Mouse (Mus musculus) lung, postnatal 0 days (tissue): ENCODE data around the gene Spocd1. TPM values are rescaled to one million over a fixed set of nuclear protein-coding genes. Genes with fewer than 3 reads are reported as not detected.

ENCODE experiments used
- ATAC-seq: fragments of 200-750 bp; cut with Nextera tagmentation; 2 replicates; pipeline ENCODE4 v1.8.0; 2017; ENCODE audit warnings: moderate library complexity
- DNase-seq: peaks from one replicate; pipeline ENCODE4 v3.0.0-alpha.2; 2016; ENCODE audit warnings: low spot score
- H3K27ac ChIP-seq: fragments of 300-500 bp; sonication (generic); 2 replicates; pipeline ENCODE4 v1.5.1; 2014; ENCODE audit warnings: antibody characterized with exemption, mild to moderate bottlenecking, low read length, mixed read lengths
- H3K27me3 ChIP-seq: fragments of 300-500 bp; sonication (generic); replicated peaks from 2 replicates; pipeline ENCODE4 v1.6.1; 2014; ENCODE audit warnings: low read length, mixed read lengths; ENCODE audit not compliant: insufficient read depth
- H3K36me3 ChIP-seq: fragments of 300-500 bp; sonication (generic); 2 replicates; pipeline ENCODE4 v1.6.1; 2014; ENCODE audit warnings: low read length, mixed read lengths; ENCODE audit not compliant: insufficient read depth
- H3K4me1 ChIP-seq: fragments of 300-500 bp; sonication (generic); 2 replicates; pipeline ENCODE4 v1.6.1; 2014; ENCODE audit warnings: antibody characterized with exemption, low read depth, low read length, mixed read lengths; ENCODE audit not compliant: insufficient read depth
- H3K4me2 ChIP-seq: fragments of 300-500 bp; sonication (generic); replicated peaks from 2 replicates; pipeline ENCODE4 v1.6.1; 2014; ENCODE audit warnings: low read depth, mild to moderate bottlenecking, low read length, moderate library complexity, mixed read lengths
- H3K4me3 ChIP-seq: fragments of 300-500 bp; sonication (generic); 2 replicates; pipeline ENCODE4 v1.5.1; 2014; ENCODE audit warnings: low read depth, low read length
- H3K9ac ChIP-seq: fragments of 300-500 bp; sonication (generic); replicated peaks from 2 replicates; pipeline ENCODE4 v1.6.1; 2014; ENCODE audit warnings: low read depth, mild to moderate bottlenecking
- H3K9me3 ChIP-seq: fragments of 300-500 bp; sonication (generic); 2 replicates; pipeline ENCODE4 v1.6.1; 2016; ENCODE audit warnings: low read length, mixed read lengths
- CTCF ChIP-seq: IDR thresholded peaks from 2 replicates; pipeline ENCODE4 v1.5.1; 2016; ENCODE audit warnings: antibody characterized with exemption, mild to moderate bottlenecking
- EP300 ChIP-seq: IDR thresholded peaks from 2 replicates; pipeline ENCODE4 v1.6.1; 2016; ENCODE audit warnings: antibody characterized with exemption, mild to moderate bottlenecking, control low read depth
- WGBS: fragments of 180-500 bp; shearing (Covaris S2); extraction: QIAGEN DNeasy Blood & Tissue Kit; methylation state at CpG from one replicate; pipeline ENCODE4 v1.1.7; 2014; 5-methylcytosine and 5-hydroxymethylcytosine counted together
- polyA plus RNA-seq: library from polyadenylated mRNA; unstranded; fragments of >200 nt; fragmentation: Nextera tagmentation; extraction: Ambion mirVana; gene quantifications from 2 replicates; pipeline ENCODE4 v1.2.1, GENCODE M21; 2015

Spocd1 gene
- polyA plus RNA-seq, 1 experiment from 2014 or later, result not detected

DNA sequence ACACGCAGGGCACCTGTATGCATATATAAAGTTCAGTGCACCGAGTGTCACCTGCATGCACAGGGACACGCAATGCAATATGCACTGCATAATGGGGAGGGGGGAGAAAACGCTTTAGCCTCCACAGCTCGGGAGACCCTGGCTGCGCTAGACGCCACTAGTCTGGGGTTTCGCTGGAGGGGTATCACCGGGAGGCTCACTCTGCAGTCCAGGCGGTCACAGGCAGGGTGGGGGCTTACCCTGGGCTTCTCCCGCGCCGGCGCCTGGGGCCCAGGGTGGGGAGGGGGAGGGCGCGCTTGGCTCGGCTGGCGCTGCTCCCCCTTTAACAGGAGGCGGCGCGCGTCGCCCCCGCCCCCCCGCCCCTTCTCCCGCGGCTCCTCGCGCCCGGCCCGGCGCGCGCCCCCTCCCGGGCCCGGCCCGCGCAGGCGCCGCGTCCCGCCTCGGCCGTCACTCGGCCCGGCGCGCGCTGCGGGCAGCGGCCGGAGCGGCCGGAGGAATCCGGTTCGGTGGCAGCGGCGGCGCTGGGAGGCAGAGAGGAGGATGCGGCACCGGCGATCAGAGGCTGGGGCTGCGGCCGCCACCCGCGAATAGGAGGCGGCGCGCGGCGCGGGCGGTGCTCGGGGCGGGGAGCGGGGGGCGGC is 55.5 kb downstream of the Spocd1 start, which contains the start of gene Adgrb2:
TSS of gene Adgrb2 (plus strand) at position 450 of the 641 bp plus-strand sequence.
- H3K36me3 ChIP-seq, result no peaks in the 10 kb centered on the region
- no peak within 1 kb of the TSS for H3K9ac ChIP-seq
- peaks cover 16% of the 10 kb centered on the region; the same call in 1 of the 2 replicates for H3K4me1 ChIP-seq
- DNase-seq (peak; percentile 19), ATAC-seq (peak; percentile 37)
- peak within 1 kb of the TSS; percentile 98 for H3K4me2 ChIP-seq
- TF ChIP-seq CTCF (no peak), EP300 (no peak)
- H3K27ac ChIP-seq, result no peak within 1 kb of the TSS
- 10% methylated on average over 31 of the region's 77 CpGs for WGBS
- H3K4me3 ChIP-seq, result peak within 1 kb of the TSS; percentile 50
- no peaks in the 10 kb centered on the region for H3K9me3 ChIP-seq
- peaks cover 45% of the 10 kb centered on the region for H3K27me3 ChIP-seq

DNA sequence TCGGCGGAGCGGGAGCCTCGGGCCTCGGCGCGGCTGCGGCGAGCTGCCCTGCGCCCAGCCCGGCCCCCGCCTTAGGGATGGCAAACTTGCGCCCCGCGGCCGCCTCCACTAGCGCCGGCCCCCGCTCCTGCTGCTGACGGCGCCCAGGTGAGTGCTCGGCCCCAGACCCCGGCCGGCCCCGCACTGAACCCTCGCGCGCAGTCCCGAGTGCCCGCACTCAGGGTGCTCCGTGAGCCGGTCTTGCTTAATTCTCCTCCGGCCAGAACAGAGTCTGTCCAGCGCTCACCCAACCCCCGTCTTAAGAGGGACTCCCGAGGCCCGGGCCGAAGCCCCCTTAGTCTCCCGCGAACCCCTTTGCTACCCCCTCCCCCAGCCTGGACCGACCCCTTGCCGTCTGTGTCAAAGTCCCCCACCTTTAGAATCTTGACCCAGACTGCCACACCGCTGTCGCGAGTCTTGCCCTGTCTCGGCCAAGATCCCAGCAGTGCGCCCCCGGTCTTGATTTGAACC is 56.2 kb downstream of the Spocd1 start:
- peak overlapping the region; percentile 50 for H3K4me3 ChIP-seq
- peak; percentile 23 for DNase-seq
- peaks cover 45% of the 10 kb centered on the region for H3K27me3 ChIP-seq
- H3K4me2 ChIP-seq, result peak overlapping the region; percentile 98
- H3K36me3 ChIP-seq, result no peaks in the 10 kb centered on the region
- WGBS, result under 1% methylated on average over 29 of the region's 48 CpGs
- H3K9me3 ChIP-seq, result no peaks in the 10 kb centered on the region
- TF ChIP-seq EP300, result no peak
- TF ChIP-seq CTCF, result no peak
- no peak overlapping the region for H3K27ac ChIP-seq
- peaks cover 16% of the 10 kb centered on the region; the same call in 1 of the 2 replicates for H3K4me1 ChIP-seq
- peak; percentile 25 for ATAC-seq
- H3K9ac ChIP-seq, result no peak overlapping the region

DNA sequence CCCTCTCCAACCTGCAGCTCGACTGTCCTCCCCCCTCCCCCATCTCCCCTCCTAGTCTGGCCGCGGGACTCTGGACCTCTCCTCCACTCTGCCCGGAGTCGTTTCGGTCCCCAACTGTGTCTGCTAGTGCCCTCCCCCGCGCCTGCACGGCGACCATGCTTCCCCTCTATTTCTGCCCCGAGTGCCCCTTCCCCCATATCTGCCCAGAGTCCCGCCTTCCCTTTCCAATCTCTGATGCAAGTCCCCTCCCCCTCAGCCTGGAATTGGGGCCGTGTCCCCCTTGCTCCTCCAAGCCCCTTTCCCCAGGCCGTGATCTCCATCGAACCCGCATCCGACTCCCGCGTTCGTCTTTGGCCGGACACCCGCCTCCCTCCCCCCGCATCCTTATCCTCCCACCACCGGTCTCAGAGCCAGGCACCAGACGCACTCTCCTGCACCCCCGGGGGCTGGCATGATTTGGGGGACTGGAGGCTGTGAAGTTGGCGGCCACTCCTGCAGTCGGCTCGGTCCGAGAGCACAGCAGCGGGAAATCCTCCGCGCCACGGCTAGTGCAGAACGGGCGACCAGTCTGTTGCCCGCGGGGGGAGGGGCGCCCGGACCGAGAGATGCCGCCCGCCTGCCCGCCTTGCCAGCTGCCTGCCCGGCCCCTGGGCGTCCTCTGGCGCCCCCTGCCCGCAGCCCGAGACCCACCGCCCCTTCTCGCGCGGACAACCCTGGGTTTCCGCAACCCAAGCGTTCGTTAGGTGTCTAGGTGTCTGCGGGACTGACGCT is 56.8 kb downstream of the Spocd1 start:
- Histone ChIP-seq H3K36me3 (no peaks in the 10 kb centered on the region), H3K4me3 (peak overlapping the region; percentile 50), H3K4me1 (peaks cover 16% of the 10 kb centered on the region; the same call in 1 of the 2 replicates), H3K27me3 (peaks cover 45% of the 10 kb centered on the region), H3K9ac (no peak overlapping the region), H3K9me3 (no peaks in the 10 kb centered on the region), H3K27ac (no peak overlapping the region), H3K4me2 (peak overlapping the region; percentile 98)
- 2% methylated on average over 57 of the region's 58 CpGs for WGBS
- ATAC-seq (no peak), DNase-seq (peak; percentile 16)
- TF ChIP-seq EP300 (no peak), CTCF (peak; percentile 55)

DNA sequence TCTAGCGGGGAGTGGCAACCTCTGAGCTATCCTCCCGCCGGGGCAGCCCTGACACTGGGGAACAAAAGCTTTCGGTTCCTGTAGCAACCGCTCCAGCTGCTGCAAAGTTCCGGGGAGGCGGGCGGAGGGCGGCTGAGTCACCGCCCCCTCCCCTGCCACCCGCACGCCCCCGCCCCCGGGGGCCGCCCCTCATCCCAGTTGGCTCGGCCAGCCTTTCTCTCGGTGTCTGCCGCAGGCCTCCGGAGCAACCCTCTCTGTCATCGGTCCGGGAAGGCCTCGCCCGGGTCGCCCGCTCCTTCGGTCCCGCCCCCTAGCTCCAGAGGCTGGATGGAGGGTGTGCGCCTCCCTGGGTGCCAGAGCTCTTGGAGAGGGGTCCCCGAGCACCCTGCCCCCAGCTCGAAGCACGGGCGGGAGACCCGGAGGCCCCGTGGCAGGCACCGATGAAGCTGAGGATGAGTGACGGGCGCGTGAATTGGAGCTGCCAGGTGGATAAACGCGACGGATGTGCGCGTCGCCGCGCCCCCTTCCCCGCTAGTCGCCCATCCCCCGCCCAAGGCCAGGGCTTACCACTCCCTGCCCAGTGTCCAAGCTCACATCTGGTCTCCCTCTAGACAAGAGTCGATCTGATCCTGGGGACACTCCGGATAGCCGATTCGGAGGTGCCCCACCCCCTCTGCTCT is 58.9 kb downstream of the Spocd1 start:
- no peak overlapping the region for H3K9ac ChIP-seq
- H3K4me1 ChIP-seq, result peaks cover 16% of the 10 kb centered on the region; the same call in 1 of the 2 replicates
- TF ChIP-seq CTCF, result no peak
- no peak for TF ChIP-seq EP300
- H3K27me3 ChIP-seq, result peaks cover 34% of the 10 kb centered on the region
- no peak overlapping the region for H3K27ac ChIP-seq
- H3K4me3 ChIP-seq, result peak overlapping the region; percentile 48
- ATAC-seq (peak; percentile 47), DNase-seq (peak; percentile 62)
- 1% methylated on average over 42 of the region's 53 CpGs for WGBS
- no peaks in the 10 kb centered on the region for H3K9me3 ChIP-seq
- H3K4me2 ChIP-seq, result peak overlapping the region; percentile 80
- no peaks in the 10 kb centered on the region for H3K36me3 ChIP-seq

DNA sequence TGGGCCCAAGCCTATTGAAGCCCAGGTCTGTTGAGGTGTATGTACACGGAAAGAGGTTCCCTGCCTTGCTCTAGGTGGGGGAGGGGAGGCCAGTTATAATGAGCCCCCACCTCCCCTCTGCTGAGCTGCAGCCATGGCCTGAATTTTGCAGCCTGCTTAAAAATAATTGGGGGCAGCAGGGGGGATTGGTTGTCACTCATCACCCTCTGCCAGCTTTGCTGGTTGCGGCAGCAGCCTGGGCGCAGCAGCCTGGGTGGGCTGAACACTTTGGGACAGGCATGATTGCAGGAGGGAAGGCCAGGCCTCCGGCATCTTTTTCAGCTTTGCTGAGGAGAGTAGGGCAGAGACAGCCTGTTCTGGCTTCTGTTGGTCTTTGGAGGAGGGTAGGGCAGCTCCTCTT is 60.9 kb downstream of the Spocd1 start:
- H3K27me3 ChIP-seq, result peaks cover 26% of the 10 kb centered on the region; the same call in 1 of the 2 replicates
- 73% methylated on average over 4 of the region's 4 CpGs for WGBS
- no peak for TF ChIP-seq CTCF
- TF ChIP-seq EP300, result no peak
- H3K9ac ChIP-seq, result no peak overlapping the region
- no peak overlapping the region for H3K27ac ChIP-seq
- H3K9me3 ChIP-seq, result no peaks in the 10 kb centered on the region
- no peak for ATAC-seq
- no peak overlapping the region for H3K4me2 ChIP-seq
- H3K4me1 ChIP-seq, result peaks cover 13% of the 10 kb centered on the region; the same call in 1 of the 2 replicates
- no peak for DNase-seq
- H3K4me3 ChIP-seq, result no peak overlapping the region
- no peaks in the 10 kb centered on the region for H3K36me3 ChIP-seq

DNA sequence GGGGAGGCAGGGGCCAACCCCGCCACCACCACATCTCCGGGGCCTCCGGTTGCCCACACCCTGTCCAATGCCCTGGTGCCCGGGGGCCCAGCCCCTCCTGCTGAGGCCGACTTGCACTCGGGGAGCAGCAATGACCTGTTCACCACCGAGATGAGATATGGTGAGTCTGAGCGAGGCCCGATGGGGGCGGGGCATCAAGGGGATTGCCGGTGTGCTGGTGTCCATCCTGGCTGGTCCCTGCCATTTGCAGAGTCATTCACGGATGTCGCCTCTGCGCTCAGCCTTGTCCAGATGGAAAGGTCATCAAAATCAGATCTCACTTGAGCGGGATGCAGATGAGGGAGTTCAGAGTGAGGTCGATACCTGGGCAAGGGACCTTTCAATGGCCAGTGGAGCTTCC is 63.7 kb downstream of the Spocd1 start:
- WGBS, result 78% methylated on average over 16 of the region's 16 CpGs
- Histone ChIP-seq H3K27ac (no peak overlapping the region), H3K4me2 (no peak overlapping the region), H3K9me3 (no peaks in the 10 kb centered on the region), H3K4me3 (no peak overlapping the region), H3K27me3 (peaks cover 7% of the 10 kb centered on the region; the same call in 1 of the 2 replicates), H3K9ac (no peak overlapping the region), H3K4me1 (no peaks in the 10 kb centered on the region; the same call in 1 of the 2 replicates), H3K36me3 (no peaks in the 10 kb centered on the region)
- no peak for TF ChIP-seq EP300
- TF ChIP-seq CTCF, result no peak
- DNase-seq (no peak), ATAC-seq (no peak)
